Mouse (Mus musculus) right cerebral cortex, postnatal 14 days (tissue): ENCODE measurements around the gene Zranb3.

Experiments used
- DNase-seq: peaks from one replicate; pipeline ENCODE4 v3.0.0; 2022

Zranb3 gene

DNA sequence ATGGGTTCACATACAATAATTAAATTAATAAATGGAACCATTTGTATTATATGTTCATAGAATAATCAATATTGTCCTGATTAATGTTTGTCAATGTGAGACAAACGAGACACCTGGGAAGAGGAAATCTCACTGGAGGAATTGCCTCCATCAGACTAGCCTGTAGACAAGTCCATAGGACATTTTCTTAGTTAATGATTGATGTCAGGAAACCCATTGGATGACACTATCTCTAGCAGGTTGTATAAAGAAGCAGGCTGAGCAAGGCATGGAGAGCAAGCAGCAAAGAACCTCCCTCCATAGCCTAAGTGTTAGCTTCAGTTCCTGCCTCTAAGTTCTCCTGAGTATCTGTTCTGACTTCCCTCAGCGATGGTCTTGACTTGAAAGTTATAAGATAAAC, 169.4 kb downstream of the Zranb3 start:
- DNase-seq: no peak

GRCm38 (mm10) chr1:127915802-127916201, 187.0 kb downstream of the Zranb3 start:
- no peak for DNase-seq

DNA sequence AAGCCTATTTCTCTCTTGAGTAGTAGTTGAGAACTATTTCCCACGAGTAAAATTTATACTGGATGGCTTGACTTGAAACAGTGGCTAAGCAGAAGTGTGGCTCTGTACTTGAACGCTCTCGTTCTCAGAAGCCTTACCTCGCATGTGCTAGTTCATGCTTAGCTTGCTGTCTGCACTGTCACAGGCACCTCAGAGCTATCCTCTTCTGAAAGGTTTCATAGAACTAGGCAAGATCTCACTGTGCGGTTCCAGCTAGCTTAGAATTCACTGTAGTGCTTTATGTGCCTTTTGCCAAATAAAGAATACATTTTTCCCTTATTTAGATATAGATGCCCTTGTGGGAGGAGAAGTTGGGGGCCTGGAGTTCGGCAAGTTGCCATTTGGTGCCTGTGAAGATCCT, 187.5 kb downstream of the Zranb3 start:
- no peak for DNase-seq

- no peak for DNase-seq
Measured at GRCm38 (mm10) chr1:127913116-127913515, 189.7 kb downstream of the Zranb3 start.

DNA sequence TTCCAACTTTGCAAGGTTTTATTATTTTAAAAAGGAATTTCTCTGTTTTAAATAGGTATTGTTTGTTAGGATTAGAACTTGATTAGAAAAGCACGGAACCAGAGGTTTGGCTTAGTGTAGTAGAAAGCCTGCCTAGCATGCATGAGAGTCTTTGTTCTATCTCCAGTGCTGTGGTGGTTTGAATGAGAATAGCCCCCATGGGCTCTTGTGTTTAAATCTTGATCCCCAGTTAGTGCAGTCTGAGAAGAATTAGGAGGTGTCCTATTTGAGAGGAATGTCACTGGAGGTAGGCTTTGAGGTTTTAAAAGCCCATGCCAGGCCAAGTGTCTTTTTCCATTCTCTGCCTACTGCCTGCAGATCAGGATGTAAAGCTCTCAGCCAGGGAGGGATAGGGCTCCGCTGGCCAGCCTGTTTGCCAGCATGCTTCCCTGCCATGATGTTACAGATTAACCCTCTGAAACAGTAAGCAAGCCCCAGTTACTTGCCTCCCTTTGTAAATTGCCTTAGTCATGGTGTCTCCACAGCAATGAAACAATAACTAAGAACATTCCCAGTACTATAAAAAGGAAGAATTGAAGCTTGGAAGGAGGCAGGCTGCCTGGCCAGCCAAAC, 198.0 kb downstream of the Zranb3 start:
- DNase-seq: no peak
